Mouse (Mus musculus): ENCODE results near the gene Olfr822. TPM values are rescaled to one million over a fixed set of nuclear protein-coding genes. Genes with fewer than 3 reads are reported as not detected.

Olfr822 gene
- not detected for polyA plus RNA-seq (2014; fragmentation: Illumina TruSeq; extraction: RNeasy Lipid Tissue Mini Kit (QIAGEN cat#74804); ENCODE audit: low read depth, low replicate concordance)

DNA sequence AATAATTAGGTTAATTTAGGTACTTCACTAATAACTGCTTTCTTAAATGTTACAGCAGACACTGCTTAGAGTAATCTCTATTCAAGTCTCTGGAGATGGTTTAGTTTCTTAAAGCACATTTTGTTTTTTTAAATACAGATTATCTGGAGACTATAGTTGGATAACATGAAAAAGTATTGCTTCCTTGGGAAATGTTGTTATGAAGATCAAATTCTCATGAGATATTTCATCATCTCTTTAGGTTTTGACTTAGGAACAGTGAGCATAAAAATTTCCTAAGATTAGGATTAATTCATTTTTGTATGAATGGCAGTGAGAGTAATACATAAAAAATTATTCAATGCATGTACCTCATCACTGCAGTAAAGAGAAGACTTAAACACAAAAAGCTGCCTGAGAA lies at the start of gene Olfr822:
Gene Olfr822, plus strand, starts transcription at position 301 of the 400 bp plus-strand sequence.

DNA sequence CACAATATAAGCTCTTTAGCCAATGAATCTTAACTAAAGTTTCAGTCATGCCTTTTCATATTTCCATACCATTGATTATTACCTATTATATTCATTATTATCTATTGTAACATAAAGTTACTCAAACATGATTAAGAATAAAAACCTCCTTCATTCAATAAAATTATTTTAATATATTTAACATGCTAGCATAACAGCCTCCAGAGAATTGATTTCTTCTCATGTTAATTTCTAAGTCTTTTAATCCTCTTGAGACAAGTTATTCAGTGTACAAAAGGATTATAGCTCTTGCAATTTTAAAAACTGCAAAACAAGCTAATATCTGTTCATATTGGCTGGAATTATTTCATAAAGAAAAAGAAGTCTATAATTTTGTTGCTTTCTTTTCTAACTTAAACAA lies 41.0 kb upstream of the Olfr822 start, which contains the start of gene Olfr821:
Gene Olfr821, plus strand, starts transcription at position 301 of the 400 bp plus-strand sequence.

DNA sequence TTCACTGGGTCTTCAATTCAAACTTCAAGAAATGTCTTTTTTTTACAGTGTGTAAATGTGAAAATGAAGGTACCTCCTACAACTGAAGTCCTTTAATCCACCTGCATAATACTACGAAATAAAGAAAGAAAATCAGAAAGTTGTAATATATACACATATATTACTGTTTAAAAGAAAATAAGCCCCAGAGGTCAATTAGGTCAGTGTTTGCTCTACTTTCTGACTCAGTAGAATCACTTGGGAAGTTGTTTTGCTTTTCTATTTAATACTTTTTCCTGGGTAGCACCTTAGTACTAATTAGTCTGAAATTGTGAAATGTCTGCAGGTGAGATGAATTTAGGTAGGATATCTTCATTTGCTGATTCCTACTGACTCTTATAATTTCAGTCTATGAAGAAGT lies 44.3 kb downstream of the Olfr822 start, which contains the start of gene Olfr823:
Gene Olfr823, minus strand, starts transcription at position 101 of the 400 bp plus-strand sequence.

Other genes starting within 250 kb of the Olfr822 start
- gene Olfr812, start 225.1 kb upstream of the Olfr822 start, polyA plus RNA-seq (2014; fragmentation: Illumina TruSeq; extraction: RNeasy Lipid Tissue Mini Kit (QIAGEN cat#74804); ENCODE audit: low read depth, low replicate concordance): not detected
- gene Olfr813, start 215.8 kb upstream of the Olfr822 start, polyA plus RNA-seq (2014; fragmentation: Illumina TruSeq; extraction: RNeasy Lipid Tissue Mini Kit (QIAGEN cat#74804); ENCODE audit: low read depth, low replicate concordance): not detected
- gene Olfr814, start 191.4 kb upstream of the Olfr822 start, polyA plus RNA-seq (2014; fragmentation: Illumina TruSeq; extraction: RNeasy Lipid Tissue Mini Kit (QIAGEN cat#74804); ENCODE audit: low read depth, low replicate concordance): not detected
- gene Olfr815, start 165.3 kb upstream of the Olfr822 start, polyA plus RNA-seq (2014; fragmentation: Illumina TruSeq; extraction: RNeasy Lipid Tissue Mini Kit (QIAGEN cat#74804); ENCODE audit: low read depth, low replicate concordance): not detected
- gene Olfr816, start 155.6 kb upstream of the Olfr822 start, polyA plus RNA-seq (2014; fragmentation: Illumina TruSeq; extraction: RNeasy Lipid Tissue Mini Kit (QIAGEN cat#74804); ENCODE audit: low read depth, low replicate concordance): not detected
- gene Olfr818, start 122.1 kb upstream of the Olfr822 start, polyA plus RNA-seq (2014; fragmentation: Illumina TruSeq; extraction: RNeasy Lipid Tissue Mini Kit (QIAGEN cat#74804); ENCODE audit: low read depth, low replicate concordance): not detected
- gene Olfr819, start 103.9 kb upstream of the Olfr822 start, polyA plus RNA-seq (2014; fragmentation: Illumina TruSeq; extraction: RNeasy Lipid Tissue Mini Kit (QIAGEN cat#74804); ENCODE audit: low read depth, low replicate concordance): not detected
- not detected for gene Olfr247, start 95.1 kb upstream of the Olfr822 start, polyA plus RNA-seq (2014; fragmentation: Illumina TruSeq; extraction: RNeasy Lipid Tissue Mini Kit (QIAGEN cat#74804); ENCODE audit: low read depth, low replicate concordance)
- gene Gm10310, start 86.1 kb upstream of the Olfr822 start, polyA plus RNA-seq (2014; fragmentation: Illumina TruSeq; extraction: RNeasy Lipid Tissue Mini Kit (QIAGEN cat#74804); ENCODE audit: low read depth, low replicate concordance): not detected
- gene Olfr820, start 58.6 kb upstream of the Olfr822 start, polyA plus RNA-seq (2014; fragmentation: Illumina TruSeq; extraction: RNeasy Lipid Tissue Mini Kit (QIAGEN cat#74804); ENCODE audit: low read depth, low replicate concordance): not detected
- gene Olfr821, start 40.9 kb upstream of the Olfr822 start, polyA plus RNA-seq (2014; fragmentation: Illumina TruSeq; extraction: RNeasy Lipid Tissue Mini Kit (QIAGEN cat#74804); ENCODE audit: low read depth, low replicate concordance): not detected
- gene Olfr823, start 44.2 kb downstream of the Olfr822 start, polyA plus RNA-seq (2014; fragmentation: Illumina TruSeq; extraction: RNeasy Lipid Tissue Mini Kit (QIAGEN cat#74804); ENCODE audit: low read depth, low replicate concordance): not detected
- gene Olfr824, start 58.8 kb downstream of the Olfr822 start, polyA plus RNA-seq (2014; fragmentation: Illumina TruSeq; extraction: RNeasy Lipid Tissue Mini Kit (QIAGEN cat#74804); ENCODE audit: low read depth, low replicate concordance): not detected
- gene Olfr825, start 95.6 kb downstream of the Olfr822 start, polyA plus RNA-seq (2014; fragmentation: Illumina TruSeq; extraction: RNeasy Lipid Tissue Mini Kit (QIAGEN cat#74804); ENCODE audit: low read depth, low replicate concordance): not detected
- not detected for gene Olfr826, start 113.0 kb downstream of the Olfr822 start, polyA plus RNA-seq (2014; fragmentation: Illumina TruSeq; extraction: RNeasy Lipid Tissue Mini Kit (QIAGEN cat#74804); ENCODE audit: low read depth, low replicate concordance)
- gene Olfr827, start 143.2 kb downstream of the Olfr822 start, polyA plus RNA-seq (2014; fragmentation: Illumina TruSeq; extraction: RNeasy Lipid Tissue Mini Kit (QIAGEN cat#74804); ENCODE audit: low read depth, low replicate concordance): not detected
- not detected for gene Neurod4, start 209.0 kb downstream of the Olfr822 start, polyA plus RNA-seq (2014; fragmentation: Illumina TruSeq; extraction: RNeasy Lipid Tissue Mini Kit (QIAGEN cat#74804); ENCODE audit: low read depth, low replicate concordance)

Data from kidney, adult 10 weeks (tissue).